Comparison of ENCODE assay signal across 8 mouse cellular contexts in the genomic region with DNA sequence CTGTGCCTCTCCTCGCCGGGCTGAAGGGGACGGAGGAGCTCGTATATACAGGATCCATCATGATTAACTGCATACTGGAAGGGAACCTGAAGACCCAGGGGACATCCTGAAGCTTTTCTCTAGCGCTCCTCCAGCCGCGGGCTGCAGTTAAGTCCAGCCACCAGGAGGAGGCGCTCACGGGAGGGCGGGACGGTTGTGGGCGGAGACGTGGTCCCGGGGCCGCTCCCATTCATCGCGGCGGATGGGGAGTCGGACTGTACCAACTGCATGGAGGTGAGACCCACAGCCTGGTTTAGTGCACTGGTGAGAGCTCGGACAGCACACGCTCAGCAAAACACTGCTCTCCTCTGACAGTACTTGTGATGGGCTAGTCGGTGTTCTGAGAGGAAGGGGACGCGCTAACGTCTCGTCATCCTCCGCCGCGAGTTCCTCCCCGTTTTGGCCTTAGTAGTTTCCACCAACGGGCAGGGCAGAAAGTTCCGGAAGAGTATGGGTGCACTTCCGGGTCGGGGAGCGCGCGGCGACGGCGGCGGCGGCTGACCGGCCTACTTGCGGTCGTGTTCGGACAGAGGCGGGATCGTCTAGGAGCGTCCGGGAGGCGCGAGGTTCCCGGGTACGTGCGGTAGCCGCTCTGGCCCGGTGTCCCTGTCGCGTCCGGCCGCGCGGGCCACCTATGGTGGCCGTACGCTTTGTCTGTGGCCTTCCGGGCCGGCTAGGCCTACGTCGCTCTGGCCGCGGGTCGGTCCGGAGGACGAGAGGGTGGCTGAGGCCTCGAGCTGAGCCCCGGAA. TPM values are rescaled to one million over a fixed set of nuclear protein-coding genes. Genes with fewer than 3 reads are reported as not detected.
DNase-seq lines count a peak whose midpoint lies in the region; ATAC-seq lines count a peak whose summit lies in the region.

A gene (plus strand): TSS at position 506 of the 789 bp plus-strand sequence.

- peaks cover 31% of the 10 kb centered on the region for H3K36me3 ChIP-seq in intestine, embryonic 14.5 days (ENCODE audit: control insufficient read depth, insufficient read depth, low read length)

- peak within 1 kb of the TSS; percentile 98 for H3K4me2 ChIP-seq in intestine, embryonic 14.5 days (ENCODE audit: low read length)

- DNase-seq in adrenal gland, adult (ENCODE audit: inconsistent age in 2 of 2, low spot score in 1 of 2) = peak; percentile 91 to 98
- DNase-seq in embryo, embryonic 10.5 days (ENCODE audit: low spot score) = peak; percentile 92
- DNase-seq in gastrocnemius, postnatal 25 days = peak; percentile 86
- DNase-seq in intestine, embryonic 14.5 days (ENCODE audit: low spot score) = peak; percentile 99
- peak; percentile 91 to 94 for DNase-seq in left cerebral cortex, postnatal 14 days (ENCODE audit: low spot score in 2 of 2)
- DNase-seq in mesoderm, embryonic 11.5 days (ENCODE audit: low read depth, low spot score) = peak; percentile 94
- peak; percentile 78 to 83 for DNase-seq in right cerebral cortex, postnatal 36 days (ENCODE audit: low spot score in 2 of 2)
- DNase-seq in yolk sac, embryonic 10.5 days (ENCODE audit: low spot score) = peak; percentile 89

- H3K27ac ChIP-seq in intestine, embryonic 14.5 days (ENCODE audit: low read depth) = peak within 1 kb of the TSS; percentile 97

- H3K4me1 ChIP-seq in intestine, embryonic 14.5 days (replicated peaks; ENCODE audit: control insufficient read depth, insufficient read depth, low read length) = peaks cover 14% of the 10 kb centered on the region

- peak; percentile 94 for ATAC-seq in intestine, embryonic 14.5 days (replicated peaks; ENCODE audit: low FRiP score, low TSS enrichment, low read depth)

- peak within 1 kb of the TSS; percentile 95 for H3K9ac ChIP-seq in intestine, embryonic 14.5 days (ENCODE audit: low read length)

- WGBS in intestine, embryonic 14.5 days = under 1% methylated on average over 76 of the region's 76 CpGs

- intact Hi-C loops in left cerebral cortex, postnatal 14 days (cut with DNase I) = loop anchor here (2.0 kb wide), 1 partner anchor 134 kb away; no protein-coding TSS in a partner anchor

- H3K9me3 ChIP-seq in intestine, embryonic 14.5 days (ENCODE audit: control insufficient read depth, low read length) = no peaks in the 10 kb centered on the region

- H3K4me3 ChIP-seq in intestine, embryonic 14.5 days (ENCODE audit: low read depth, low read length) = peak within 1 kb of the TSS; percentile 94

- H3K27me3 ChIP-seq in intestine, embryonic 14.5 days (replicated peaks; ENCODE audit: control insufficient read depth, insufficient read depth, low read length) = no peaks in the 10 kb centered on the region

RNA-seq across cellular contexts. Expression of the gene that starts here (rescaled TPM):
- total RNA-seq in gastrocnemius, postnatal 25 days (2021) = 10 to 100 TPM; 17.3 to 21.4 TPM
- 73.3 and 80.7 TPM in 2 replicates for polyA plus RNA-seq in intestine, embryonic 14.5 days (2014; fragmentation: Nextera tagmentation; extraction: Ambion mirVana)
- 10 to 100 TPM; 65.9 to 66.6 TPM for total RNA-seq in left cerebral cortex, postnatal 14 days (2021)

Comparison
In these comparisons a context has a peak if more than half of its experiments do, and no peak if none do; other contexts are left out.
1. Peak in every context shown above with its lines: DNase-seq, ATAC-seq, H3K4me3 ChIP-seq and H3K27ac ChIP-seq.